ENCODE assay signal across 21 mouse cellular contexts in the genomic region with DNA sequence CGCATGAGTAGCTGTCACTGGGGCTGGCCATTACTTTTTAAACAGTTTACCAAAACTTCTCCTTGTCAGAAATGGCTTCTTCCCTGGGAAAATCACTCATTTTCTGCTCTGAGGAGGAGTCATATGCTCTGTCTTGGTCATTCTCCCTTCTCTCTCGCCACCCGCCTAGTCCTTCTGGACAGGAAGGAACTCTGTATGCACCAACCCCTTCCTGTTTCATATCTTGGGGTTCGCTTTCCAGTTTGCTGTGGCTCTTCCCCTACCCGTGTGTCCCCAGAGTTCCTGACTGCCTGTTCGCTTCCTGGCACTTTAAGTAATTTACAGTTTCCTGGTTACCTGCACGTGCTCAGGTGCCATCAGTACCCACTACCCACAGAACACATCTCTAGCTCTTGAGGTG. TPM values are rescaled to one million over a fixed set of nuclear protein-coding genes. Genes with fewer than 3 reads are reported as not detected.
"Had no signal": no experiment of that assay in that cellular context is flagged by ENCODE, and none has a peak within 500 bp of the region (broad histone marks: within the 10 kb centered on the region; RNA-seq: fewer than 3 reads in every experiment).

No protein-coding gene starts in this region.

- H3K27ac ChIP-seq: liver, embryonic 12.5 days; liver, embryonic 14.5 days; midbrain, embryonic 13.5 days; midbrain, embryonic 15.5 days; neural tube, embryonic 13.5 days; neural tube, embryonic 15.5 days; stomach, embryonic 15.5 days; stomach, postnatal 0 days had no signal

- H3K4me3 ChIP-seq: liver, embryonic 12.5 days; midbrain, embryonic 13.5 days; midbrain, embryonic 15.5 days; neural tube, embryonic 13.5 days; neural tube, embryonic 15.5 days; stomach, embryonic 15.5 days had no signal

- H3K9ac ChIP-seq: liver, embryonic 12.5 days; liver, embryonic 14.5 days; lung, embryonic 14.5 days; midbrain, embryonic 13.5 days; midbrain, embryonic 15.5 days; neural tube, embryonic 13.5 days; neural tube, embryonic 15.5 days; stomach, embryonic 15.5 days had no signal

- ATAC-seq: liver, embryonic 12.5 days; midbrain, embryonic 13.5 days; midbrain, embryonic 15.5 days had no signal

- H3K36me3 ChIP-seq: midbrain, embryonic 13.5 days; midbrain, embryonic 15.5 days; neural tube, embryonic 13.5 days; neural tube, embryonic 15.5 days; stomach, embryonic 15.5 days had no signal

- H3K9me3 ChIP-seq: liver, embryonic 12.5 days; midbrain, embryonic 13.5 days; midbrain, embryonic 15.5 days; neural tube, embryonic 13.5 days; neural tube, embryonic 15.5 days; stomach, embryonic 15.5 days had no signal

- H3K27me3 ChIP-seq: liver, embryonic 12.5 days; midbrain, embryonic 13.5 days; midbrain, embryonic 15.5 days; neural tube, embryonic 13.5 days; neural tube, embryonic 15.5 days; stomach, embryonic 15.5 days had no signal

- H3K4me2 ChIP-seq: liver, embryonic 12.5 days; lung, embryonic 14.5 days; midbrain, embryonic 11.5 days; midbrain, embryonic 13.5 days; midbrain, embryonic 15.5 days; neural tube, embryonic 13.5 days; neural tube, embryonic 15.5 days; stomach, embryonic 15.5 days had no signal

- DNase-seq: lung, adult 18-20 months; lung, embryonic 14.5 days; lung, postnatal 10 days; lung, postnatal 4 days; right cerebral cortex, postnatal 14 days; thymus, adult 18-20 months; thymus, postnatal 14 days; thymus, postnatal 36 days had no signal

RNA-seq across cellular contexts. Expression of gene Ubash3a, which starts 19.3 kb away (rescaled TPM):
- total RNA-seq: midbrain, postnatal 0 days had no signal
- polyA plus RNA-seq: midbrain, embryonic 11.5 days; midbrain, embryonic 15.5 days; midbrain, postnatal 0 days; neural tube, embryonic 13.5 days; neural tube, embryonic 15.5 days had no signal

RNA-seq across cellular contexts. Expression of gene Tmprss3, which starts 28.2 kb away (rescaled TPM):
- total RNA-seq: monocyte, adult 5-6 weeks had no signal
- polyA plus RNA-seq: lung, embryonic 14.5 days; lung, embryonic 16.5 days; midbrain, embryonic 13.5 days; neural tube, embryonic 11.5 days; neural tube, embryonic 13.5 days had no signal

RNA-seq across cellular contexts. Expression of gene Rsph1, which starts 50.3 kb away (rescaled TPM):
- total RNA-seq: monocyte, adult 5-6 weeks had no signal
